Mouse (Mus musculus): ENCODE measurements around the gene Csnk1g1. TPM values are rescaled to one million over a fixed set of nuclear protein-coding genes. Genes with fewer than 3 reads are reported as not detected.

Gene Csnk1g1
- total and polyA plus RNA-seq, 2 experiments: 1.6 to 5.3 TPM

DNA sequence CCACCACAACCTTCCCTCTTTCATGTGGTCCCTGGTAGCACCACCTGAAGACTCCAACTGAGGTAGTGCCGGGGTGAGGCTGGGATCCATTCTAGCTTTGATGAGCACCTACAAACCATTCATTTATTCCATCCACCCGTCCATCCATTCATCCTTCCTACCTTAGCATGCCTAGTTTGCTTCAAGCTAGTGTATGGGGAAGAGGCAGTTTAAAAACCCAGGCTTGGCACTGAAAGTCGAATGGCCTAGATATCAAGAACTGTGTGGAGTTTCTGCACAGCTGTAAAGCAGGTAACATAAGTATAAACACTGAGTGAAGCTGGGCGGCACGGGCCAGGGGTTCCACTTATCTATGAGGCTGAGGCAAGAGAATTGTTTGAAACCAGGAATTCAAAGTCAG is 161.4 kb downstream of the Csnk1g1 start:
- Histone ChIP-seq H3K36me3 (ENCODE audit: control insufficient read depth, insufficient read depth, low read length) (peaks cover 6% of the 10 kb centered on the region; the same call in 1 of the 2 replicates), H3K27me3 (ENCODE audit: control insufficient read depth, insufficient read depth, low read length) (no peaks in the 10 kb centered on the region), H3K4me3 (ENCODE audit: insufficient read depth, low read depth, low read length) (no peak overlapping the region), H3K4me1 (ENCODE audit: control insufficient read depth, insufficient read depth, low read length) (peaks cover 8% of the 10 kb centered on the region; the same call in 1 of the 2 replicates), H3K9ac (ENCODE audit: low read depth, low read length) (no peak overlapping the region), H3K79me2 (ENCODE audit: control insufficient read depth, insufficient read depth, low read length) (no peaks in the 10 kb centered on the region), H3K27ac (replicated peaks; ENCODE audit: insufficient read depth, low read depth, low read length) (no peak overlapping the region)
- no peak for TF ChIP-seq CTCF (IDR thresholded peaks at IDR 0.05; ENCODE audit: low read depth, low read length)
- no peak for TF ChIP-seq POLR2A (IDR thresholded peaks at IDR 0.05; ENCODE audit: extremely low read depth, insufficient read depth, low read length)
- WGBS: 88% methylated on average over 5 of the region's 5 CpGs
- no peak for DNase-seq (ENCODE audit: extremely low read depth, low read depth, low spot score)

DNA sequence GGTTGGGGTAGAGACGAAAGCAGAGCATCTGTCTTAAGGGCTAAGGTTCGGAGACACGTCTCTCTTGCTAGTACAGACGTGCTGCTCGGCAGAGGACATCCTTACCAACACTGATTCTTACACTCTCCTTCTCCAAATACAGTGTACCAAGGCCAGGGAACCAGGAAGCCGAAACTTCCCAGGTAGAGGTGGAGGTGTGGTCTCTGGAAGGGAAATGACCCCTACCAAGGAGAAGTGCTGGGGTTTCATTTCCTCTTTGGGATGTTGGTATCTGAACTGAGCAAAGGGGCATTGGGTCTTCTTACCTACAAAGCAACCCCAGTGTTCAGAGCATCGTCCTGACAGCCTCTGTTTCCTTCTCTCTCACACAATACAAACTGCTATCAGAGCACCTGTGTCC is 164.0 kb downstream of the Csnk1g1 start:
- no peak for DNase-seq (ENCODE audit: extremely low read depth, low read depth, low spot score)
- H3K9ac ChIP-seq (ENCODE audit: low read depth, low read length): no peak overlapping the region
- 86% methylated on average over 7 of the region's 7 CpGs for WGBS
- no peaks in the 10 kb centered on the region for H3K36me3 ChIP-seq (ENCODE audit: control insufficient read depth, insufficient read depth, low read length)
- H3K27ac ChIP-seq (replicated peaks; ENCODE audit: insufficient read depth, low read depth, low read length): no peak overlapping the region
- no peaks in the 10 kb centered on the region for H3K79me2 ChIP-seq (ENCODE audit: control insufficient read depth, insufficient read depth, low read length)
- no peak overlapping the region for H3K4me3 ChIP-seq (ENCODE audit: insufficient read depth, low read depth, low read length)
- H3K27me3 ChIP-seq (ENCODE audit: control insufficient read depth, insufficient read depth, low read length): no peaks in the 10 kb centered on the region
- no peak for TF ChIP-seq POLR2A (IDR thresholded peaks at IDR 0.05; ENCODE audit: extremely low read depth, insufficient read depth, low read length)
- no peak for TF ChIP-seq CTCF (IDR thresholded peaks at IDR 0.05; ENCODE audit: low read depth, low read length)
- peaks cover 8% of the 10 kb centered on the region; the same call in 1 of the 2 replicates for H3K4me1 ChIP-seq (ENCODE audit: control insufficient read depth, insufficient read depth, low read length)

DNA sequence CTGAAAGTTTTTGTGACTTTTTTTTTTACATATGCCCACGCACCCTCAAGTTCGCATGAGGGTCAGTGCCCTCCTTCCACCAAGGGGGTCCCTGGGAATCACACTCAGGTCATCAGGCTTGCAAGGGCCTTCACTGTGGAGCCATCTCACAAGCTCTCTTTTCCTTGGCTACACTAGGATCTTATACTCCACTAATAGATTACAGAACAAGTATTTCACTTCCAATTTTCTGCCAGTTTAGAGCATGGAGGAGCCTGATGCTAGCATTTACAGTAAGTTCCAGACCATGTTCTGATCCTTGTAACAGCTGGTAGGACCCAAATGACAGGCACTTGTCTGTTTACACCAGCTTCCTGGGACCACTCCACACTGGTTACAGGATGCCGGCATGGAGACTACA is 169.3 kb downstream of the Csnk1g1 start:
- no peaks in the 10 kb centered on the region for H3K79me2 ChIP-seq (ENCODE audit: control insufficient read depth, insufficient read depth, low read length)
- no peaks in the 10 kb centered on the region for H3K27me3 ChIP-seq (ENCODE audit: control insufficient read depth, insufficient read depth, low read length)
- no peak overlapping the region for H3K9ac ChIP-seq (ENCODE audit: low read depth, low read length)
- 71% methylated on average over 3 of the region's 3 CpGs for WGBS
- TF ChIP-seq POLR2A (IDR thresholded peaks at IDR 0.05; ENCODE audit: extremely low read depth, insufficient read depth, low read length): no peak
- TF ChIP-seq CTCF (IDR thresholded peaks at IDR 0.05; ENCODE audit: low read depth, low read length): no peak
- no peak for DNase-seq (ENCODE audit: extremely low read depth, low read depth, low spot score)
- no peaks in the 10 kb centered on the region for H3K4me1 ChIP-seq (ENCODE audit: control insufficient read depth, insufficient read depth, low read length)
- H3K4me3 ChIP-seq (ENCODE audit: insufficient read depth, low read depth, low read length): no peak overlapping the region
- no peaks in the 10 kb centered on the region for H3K36me3 ChIP-seq (ENCODE audit: control insufficient read depth, insufficient read depth, low read length)
- H3K27ac ChIP-seq (replicated peaks; ENCODE audit: insufficient read depth, low read depth, low read length): no peak overlapping the region

DNA sequence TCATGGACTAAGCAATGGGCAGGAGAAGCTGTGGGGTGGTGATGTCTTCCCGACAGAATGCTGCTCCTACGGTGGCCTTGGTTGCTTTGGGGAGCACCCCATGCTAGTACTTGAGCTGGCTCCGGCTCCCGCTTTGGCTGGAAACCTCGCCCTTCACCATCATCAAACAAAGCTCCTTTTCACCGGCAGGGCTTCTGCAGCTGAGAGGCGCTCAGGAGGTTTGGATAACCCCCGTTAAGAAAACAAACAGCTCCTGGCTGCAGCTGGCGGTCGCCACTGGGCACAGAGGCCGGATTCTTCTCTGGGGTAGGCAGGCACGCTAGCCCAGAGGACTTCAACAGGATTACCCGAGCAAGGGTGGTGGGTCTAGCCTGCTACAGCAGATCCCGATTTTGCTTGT is 169.8 kb downstream of the Csnk1g1 start:
- H3K9ac ChIP-seq (ENCODE audit: low read depth, low read length): no peak overlapping the region
- WGBS: 8% methylated on average over 14 of the region's 14 CpGs
- no peaks in the 10 kb centered on the region for H3K4me1 ChIP-seq (ENCODE audit: control insufficient read depth, insufficient read depth, low read length)
- no peak overlapping the region for H3K27ac ChIP-seq (replicated peaks; ENCODE audit: insufficient read depth, low read depth, low read length)
- H3K36me3 ChIP-seq (ENCODE audit: control insufficient read depth, insufficient read depth, low read length): no peaks in the 10 kb centered on the region
- no peak for TF ChIP-seq POLR2A (IDR thresholded peaks at IDR 0.05; ENCODE audit: extremely low read depth, insufficient read depth, low read length)
- DNase-seq (ENCODE audit: extremely low read depth, low read depth, low spot score): no peak
- H3K27me3 ChIP-seq (ENCODE audit: control insufficient read depth, insufficient read depth, low read length): no peaks in the 10 kb centered on the region
- no peaks in the 10 kb centered on the region for H3K79me2 ChIP-seq (ENCODE audit: control insufficient read depth, insufficient read depth, low read length)
- H3K4me3 ChIP-seq (ENCODE audit: insufficient read depth, low read depth, low read length): no peak overlapping the region

DNA sequence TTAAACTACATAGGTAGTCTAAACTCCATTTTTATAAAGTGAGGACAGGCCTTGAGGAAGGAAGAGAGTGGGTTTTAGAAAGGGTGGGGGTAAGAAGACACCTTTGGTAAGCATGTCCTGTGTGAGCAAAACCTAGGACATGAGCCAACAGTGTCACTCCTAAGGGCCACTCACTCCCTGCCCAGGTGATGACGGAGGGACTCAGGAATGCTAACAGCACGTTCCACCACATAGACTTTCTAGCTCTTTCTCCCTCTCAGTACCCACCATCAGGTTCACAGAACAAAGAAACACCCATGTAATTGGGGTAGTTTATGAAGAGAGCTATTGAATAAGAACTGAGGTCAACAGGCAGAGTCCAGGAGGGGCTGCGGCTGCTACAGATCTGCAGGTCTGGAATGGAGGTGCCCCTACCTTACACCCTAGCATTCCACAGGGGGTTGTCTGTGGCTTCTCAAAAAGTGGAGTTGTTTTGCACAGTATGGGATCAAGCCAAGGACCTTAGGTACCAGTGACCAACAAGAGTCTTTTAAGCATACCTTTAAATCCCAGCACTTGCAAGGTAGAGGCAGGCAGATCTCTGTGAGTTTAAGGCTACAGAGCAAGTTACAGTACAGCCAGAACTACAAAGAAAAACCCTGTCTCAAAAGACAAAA is 172.2 kb downstream of the Csnk1g1 start:
- Histone ChIP-seq H3K36me3 (ENCODE audit: control insufficient read depth, insufficient read depth, low read length) (no peaks in the 10 kb centered on the region), H3K4me1 (ENCODE audit: control insufficient read depth, insufficient read depth, low read length) (no peaks in the 10 kb centered on the region), H3K4me3 (ENCODE audit: insufficient read depth, low read depth, low read length) (no peak overlapping the region), H3K27me3 (ENCODE audit: control insufficient read depth, insufficient read depth, low read length) (no peaks in the 10 kb centered on the region), H3K9ac (ENCODE audit: low read depth, low read length) (no peak overlapping the region), H3K79me2 (ENCODE audit: control insufficient read depth, insufficient read depth, low read length) (no peaks in the 10 kb centered on the region), H3K27ac (replicated peaks; ENCODE audit: insufficient read depth, low read depth, low read length) (no peak overlapping the region)
- 88% methylated on average over 3 of the region's 3 CpGs for WGBS
- DNase-seq (ENCODE audit: extremely low read depth, low read depth, low spot score): no peak
- no peak for TF ChIP-seq POLR2A (IDR thresholded peaks at IDR 0.05; ENCODE audit: extremely low read depth, insufficient read depth, low read length)
- no peak for TF ChIP-seq CTCF (IDR thresholded peaks at IDR 0.05; ENCODE audit: low read depth, low read length)

DNA sequence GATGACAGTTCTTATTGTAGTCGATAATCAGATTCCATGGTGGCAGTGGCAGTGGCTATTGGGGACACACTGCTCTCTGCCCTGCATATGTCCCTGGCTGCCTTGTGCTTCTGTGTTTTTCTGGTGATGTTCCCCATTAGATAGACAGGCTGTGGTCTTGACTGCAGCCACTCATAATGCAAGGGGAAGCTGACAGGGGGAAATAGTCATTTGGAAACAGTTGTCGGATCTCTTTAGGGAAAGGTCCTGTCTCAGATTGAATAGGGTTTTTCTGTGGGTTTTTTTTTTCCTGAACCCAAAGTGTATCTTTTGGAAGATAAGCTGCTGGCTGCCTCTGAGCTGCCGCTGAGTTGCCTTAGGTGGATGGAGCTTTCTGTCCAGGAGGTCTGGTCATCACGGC is 173.3 kb downstream of the Csnk1g1 start:
- Histone ChIP-seq H3K79me2 (ENCODE audit: control insufficient read depth, insufficient read depth, low read length) (no peaks in the 10 kb centered on the region), H3K4me1 (ENCODE audit: control insufficient read depth, insufficient read depth, low read length) (no peaks in the 10 kb centered on the region), H3K27ac (replicated peaks; ENCODE audit: insufficient read depth, low read depth, low read length) (no peak overlapping the region), H3K27me3 (ENCODE audit: control insufficient read depth, insufficient read depth, low read length) (no peaks in the 10 kb centered on the region), H3K36me3 (ENCODE audit: control insufficient read depth, insufficient read depth, low read length) (no peaks in the 10 kb centered on the region), H3K9ac (ENCODE audit: low read depth, low read length) (no peak overlapping the region), H3K4me3 (ENCODE audit: insufficient read depth, low read depth, low read length) (no peak overlapping the region)
- TF ChIP-seq POLR2A (IDR thresholded peaks at IDR 0.05; ENCODE audit: extremely low read depth, insufficient read depth, low read length) (no peak), CTCF (IDR thresholded peaks at IDR 0.05; ENCODE audit: low read depth, low read length) (no peak)
- peak; percentile 19 for DNase-seq (ENCODE audit: extremely low read depth, low read depth, low spot score)
- 87% methylated on average over 4 of the region's 4 CpGs for WGBS
